Mouse (Mus musculus) embryonic facial prominence, embryonic 11.5 days (tissue): ENCODE measurements around the gene Ildr1. TPM values are rescaled to one million over a fixed set of nuclear protein-coding genes. Genes with fewer than 3 reads are reported as not detected.

Experiments
- ATAC-seq: fragments of 200-750 bp; cut with Nextera tagmentation; replicated peaks from 2 replicates; pipeline ENCODE4 v1.8.0; 2017; ENCODE audit warnings: low read depth; ENCODE audit not compliant: insufficient number of reproducible peaks, low FRiP score, low TSS enrichment
- DNase-seq: peaks from one replicate; pipeline ENCODE4 v3.0.0-alpha.2; 2015; ENCODE audit warnings: low spot score
- H3K27ac ChIP-seq: fragments of 300-500 bp; sonication (generic); replicated peaks from 2 replicates; pipeline ENCODE4 v1.5.1; 2014; ENCODE audit warnings: mild to moderate bottlenecking, low read depth, low read length, control low read depth
- H3K27me3 ChIP-seq: fragments of 300-500 bp; sonication (generic); 2 replicates; pipeline ENCODE4 v1.6.1; 2014; ENCODE audit warnings: mild to moderate bottlenecking, low read length, moderate library complexity, mixed read lengths; ENCODE audit not compliant: control insufficient read depth, insufficient read depth
- H3K36me3 ChIP-seq: fragments of 300-500 bp; sonication (generic); replicated peaks from 2 replicates; pipeline ENCODE4 v1.6.1; 2014; ENCODE audit warnings: low read depth, mild to moderate bottlenecking, low read length, moderate library complexity, mixed read lengths; ENCODE audit not compliant: control insufficient read depth, insufficient read depth
- H3K4me1 ChIP-seq: fragments of 300-500 bp; sonication (generic); 2 replicates; pipeline ENCODE4 v1.6.1; 2014; ENCODE audit warnings: low read length, mixed read lengths; ENCODE audit not compliant: control insufficient read depth, insufficient read depth
- H3K4me2 ChIP-seq: fragments of 300-500 bp; sonication (generic); 2 replicates; pipeline ENCODE4 v1.6.1; 2014; ENCODE audit warnings: low read depth, mild to moderate bottlenecking, control low read depth, low read length, moderate library complexity
- H3K4me3 ChIP-seq: fragments of 300-500 bp; sonication (generic); 2 replicates; pipeline ENCODE4 v1.5.1; 2014; ENCODE audit warnings: low read depth, low read length, control low read depth
- H3K9ac ChIP-seq: fragments of 300-500 bp; sonication (generic); replicated peaks from 2 replicates; pipeline ENCODE4 v1.6.1; 2014; ENCODE audit warnings: mild to moderate bottlenecking, control low read depth, low read length
- H3K9me3 ChIP-seq: fragments of 300-500 bp; sonication (generic); replicated peaks from 2 replicates; pipeline ENCODE4 v1.6.1; 2016; ENCODE audit warnings: mild to moderate bottlenecking, low read length, inconsistent platforms, mixed read lengths; ENCODE audit not compliant: control insufficient read depth
- WGBS: fragments of 180-500 bp; shearing (Covaris S2); extraction: QIAGEN DNeasy Blood & Tissue Kit; methylation state at CpG from one replicate; pipeline ENCODE4 v1.1.7; 2014; 5-methylcytosine and 5-hydroxymethylcytosine counted together
- polyA plus RNA-seq: library from polyadenylated mRNA; unstranded; fragments of >200 nt; fragmentation: Nextera tagmentation; extraction: Ambion mirVana; gene quantifications from 2 replicates; pipeline ENCODE4 v1.2.1, GENCODE M21; 2014

The Ildr1 gene
- polyA plus RNA-seq, 1 experiment from 2014 or later, result 0.88 TPM

- H3K27ac ChIP-seq, result no peak overlapping the region
- no peak overlapping the region for H3K4me2 ChIP-seq
- no peaks in the 10 kb centered on the region for H3K27me3 ChIP-seq
- H3K9ac ChIP-seq, result no peak overlapping the region
- DNase-seq (no peak), ATAC-seq (no peak)
- WGBS, result 70% methylated on average over 2 of the region's 2 CpGs
- H3K36me3 ChIP-seq, result no peaks in the 10 kb centered on the region
- H3K4me3 ChIP-seq, result no peak overlapping the region
- H3K4me1 ChIP-seq, result no peaks in the 10 kb centered on the region
- H3K9me3 ChIP-seq, result no peaks in the 10 kb centered on the region
Measured at GRCm38 (mm10) chr16:36747767-36748166, 54.0 kb downstream of the Ildr1 start.

- no peak for ATAC-seq
- H3K9me3 ChIP-seq, result no peaks in the 10 kb centered on the region
- no peak overlapping the region for H3K4me2 ChIP-seq
- no peak overlapping the region for H3K4me3 ChIP-seq
- DNase-seq, result no peak
- no peaks in the 10 kb centered on the region for H3K4me1 ChIP-seq
- H3K27ac ChIP-seq, result no peak overlapping the region
- H3K36me3 ChIP-seq, result no peaks in the 10 kb centered on the region
- 85% methylated on average over 3 of the region's 3 CpGs for WGBS
- no peaks in the 10 kb centered on the region for H3K27me3 ChIP-seq
- no peak overlapping the region for H3K9ac ChIP-seq
Measured at GRCm38 (mm10) chr16:36751979-36752378, 58.2 kb downstream of the Ildr1 start.

DNA sequence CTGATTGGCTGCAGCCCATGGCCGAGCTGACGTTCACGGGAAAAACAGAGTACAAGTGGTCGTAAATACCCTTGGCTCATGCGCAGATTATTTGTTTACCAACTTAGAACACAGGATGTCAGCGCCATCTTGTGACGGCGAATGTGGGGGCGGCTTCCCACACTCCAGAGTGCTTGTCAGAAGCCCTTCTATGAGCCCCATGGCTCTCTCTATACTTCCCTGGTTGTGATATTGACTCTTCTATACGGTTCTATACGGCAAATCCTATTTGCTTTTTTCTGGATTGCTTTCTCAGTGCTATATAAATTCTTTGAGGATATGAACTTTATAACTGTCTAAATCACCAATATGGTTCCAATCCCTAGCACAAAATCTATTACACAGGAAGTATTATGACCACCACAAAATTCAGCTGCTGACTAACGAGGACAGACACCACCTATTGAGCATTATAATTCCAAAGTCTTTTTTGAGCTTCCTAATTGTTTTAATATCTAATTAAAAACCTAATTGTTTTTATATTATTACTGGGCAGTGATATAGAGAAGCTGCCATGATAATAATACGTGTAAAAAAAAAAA, 76.5 kb downstream of the Ildr1 start:
- DNase-seq (no peak), ATAC-seq (no peak)
- Histone ChIP-seq H3K9me3 (no peaks in the 10 kb centered on the region), H3K4me1 (no peaks in the 10 kb centered on the region), H3K4me3 (no peak overlapping the region), H3K27ac (no peak overlapping the region), H3K27me3 (no peaks in the 10 kb centered on the region), H3K36me3 (no peaks in the 10 kb centered on the region), H3K9ac (no peak overlapping the region), H3K4me2 (no peak overlapping the region)
- 76% methylated on average over 8 of the region's 13 CpGs for WGBS

DNA sequence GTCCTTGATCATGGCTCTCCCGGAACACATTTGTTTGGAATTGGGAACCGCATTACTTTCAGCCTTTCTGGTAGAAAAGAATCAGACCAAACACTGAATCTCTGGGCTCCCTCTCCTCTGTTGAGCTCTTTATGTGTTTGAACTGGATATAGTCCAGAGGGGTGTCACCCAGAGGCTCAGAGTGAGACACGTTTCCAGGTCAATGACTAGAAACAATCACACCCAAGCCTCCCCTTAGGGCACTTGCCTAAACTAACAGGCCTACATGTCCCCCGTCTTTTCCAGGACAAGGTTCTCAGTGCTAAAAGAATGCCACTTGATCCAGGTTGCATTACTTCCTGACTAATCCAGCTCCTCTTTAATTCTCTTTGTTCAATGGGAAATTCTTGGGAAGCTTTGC, 77.1 kb downstream of the Ildr1 start:
- H3K4me3 ChIP-seq, result no peak overlapping the region
- no peak overlapping the region for H3K4me2 ChIP-seq
- no peaks in the 10 kb centered on the region for H3K4me1 ChIP-seq
- H3K27ac ChIP-seq, result no peak overlapping the region
- H3K9me3 ChIP-seq, result no peaks in the 10 kb centered on the region
- no peak overlapping the region for H3K9ac ChIP-seq
- H3K36me3 ChIP-seq, result no peaks in the 10 kb centered on the region
- DNase-seq (no peak), ATAC-seq (no peak)
- 54% methylated on average over 4 of the region's 4 CpGs for WGBS
- no peaks in the 10 kb centered on the region for H3K27me3 ChIP-seq

DNA sequence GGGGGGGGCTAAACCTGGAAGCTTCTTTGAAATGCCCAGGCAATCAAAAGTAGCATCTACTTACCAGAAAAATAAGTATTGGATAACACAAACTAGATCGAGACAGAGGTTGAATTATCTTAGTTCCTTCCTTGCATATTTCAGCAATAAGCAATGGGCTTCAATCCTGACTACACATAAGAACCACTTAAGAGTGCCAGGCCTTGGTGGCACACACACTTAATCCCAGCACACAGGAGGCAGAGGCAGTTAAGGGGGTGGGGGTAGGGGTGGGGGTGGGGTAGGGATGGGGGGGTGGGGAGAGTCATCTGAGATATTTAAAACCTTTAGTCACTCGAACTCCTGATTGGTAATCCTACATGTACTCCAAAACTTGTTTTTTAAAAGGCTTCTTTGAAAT, 77.5 kb downstream of the Ildr1 start:
- Histone ChIP-seq H3K27me3 (no peaks in the 10 kb centered on the region), H3K9me3 (no peaks in the 10 kb centered on the region), H3K36me3 (no peaks in the 10 kb centered on the region), H3K4me2 (no peak overlapping the region), H3K27ac (no peak overlapping the region), H3K9ac (no peak overlapping the region), H3K4me3 (no peak overlapping the region), H3K4me1 (no peaks in the 10 kb centered on the region)
- DNase-seq (no peak), ATAC-seq (no peak)
- 80% methylated on average over 2 of the region's 2 CpGs for WGBS

DNA sequence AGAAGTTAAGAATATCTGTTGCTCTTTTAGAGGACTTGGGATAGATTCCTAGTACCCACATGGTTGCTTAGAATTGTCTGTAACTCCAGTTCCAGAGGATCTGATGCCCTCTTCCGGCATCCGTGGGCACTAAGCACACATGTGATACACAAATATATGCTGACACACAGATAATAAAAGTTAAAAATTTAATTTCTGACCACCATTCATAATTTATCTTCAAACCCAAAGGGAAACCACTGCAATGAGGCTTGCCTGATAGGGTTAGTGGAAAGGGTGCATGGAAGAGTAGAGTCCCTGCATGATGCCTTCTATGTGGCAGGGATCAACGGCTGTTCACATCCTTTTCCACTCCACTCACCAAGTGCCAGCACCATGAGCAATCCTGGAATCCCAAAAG, 77.9 kb downstream of the Ildr1 start:
- H3K9me3 ChIP-seq, result no peaks in the 10 kb centered on the region
- 95% methylated on average over 3 of the region's 3 CpGs for WGBS
- H3K27me3 ChIP-seq, result no peaks in the 10 kb centered on the region
- DNase-seq, result no peak
- no peak for ATAC-seq
- H3K4me2 ChIP-seq, result no peak overlapping the region
- no peak overlapping the region for H3K27ac ChIP-seq
- H3K36me3 ChIP-seq, result no peaks in the 10 kb centered on the region
- no peak overlapping the region for H3K9ac ChIP-seq
- H3K4me1 ChIP-seq, result no peaks in the 10 kb centered on the region
- H3K4me3 ChIP-seq, result no peak overlapping the region

DNA sequence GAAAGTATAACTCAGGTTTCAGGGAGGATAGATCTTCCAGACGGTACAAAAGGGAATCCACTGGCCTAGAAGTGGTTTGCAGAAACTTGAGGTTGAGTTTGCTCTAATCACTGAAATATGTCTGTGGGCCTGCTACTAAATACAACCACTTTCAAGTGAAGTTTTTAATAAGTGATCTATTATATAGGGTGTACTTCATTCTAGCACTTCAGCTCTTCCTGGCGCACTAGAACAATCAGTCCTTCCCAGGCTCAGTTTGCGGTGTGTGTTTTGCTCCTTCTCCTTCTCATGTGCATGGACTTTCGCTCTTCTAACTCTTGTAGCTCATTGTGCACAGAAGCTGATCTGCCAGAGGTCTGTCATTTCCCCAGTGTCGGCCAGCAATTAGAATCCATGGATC, 79.2 kb downstream of the Ildr1 start:
- DNase-seq (no peak), ATAC-seq (no peak)
- no peaks in the 10 kb centered on the region for H3K36me3 ChIP-seq
- no peak overlapping the region for H3K27ac ChIP-seq
- no peaks in the 10 kb centered on the region for H3K9me3 ChIP-seq
- H3K4me3 ChIP-seq, result no peak overlapping the region
- H3K27me3 ChIP-seq, result no peaks in the 10 kb centered on the region
- WGBS, result 95% methylated on average over 5 of the region's 5 CpGs
- H3K9ac ChIP-seq, result no peak overlapping the region
- no peaks in the 10 kb centered on the region for H3K4me1 ChIP-seq
- H3K4me2 ChIP-seq, result no peak overlapping the region

DNA sequence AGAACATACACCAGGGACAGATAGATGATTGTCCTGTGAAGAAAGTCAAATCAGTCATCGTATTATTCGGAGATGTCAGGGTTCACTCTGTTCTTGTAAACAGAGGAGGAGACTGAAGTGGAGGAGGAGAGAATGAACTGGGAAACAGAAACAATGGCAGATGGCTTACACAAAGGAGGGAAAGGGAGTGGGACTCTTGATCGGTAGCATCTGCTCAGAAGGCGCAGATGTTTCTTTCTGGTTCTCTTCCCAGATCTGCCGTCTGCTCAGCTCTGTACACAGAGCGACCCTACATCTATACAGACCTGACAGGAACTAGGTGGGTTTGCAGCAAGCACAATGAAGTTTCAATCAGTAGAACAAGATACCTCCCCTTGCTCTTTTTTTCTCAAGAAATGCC, 81.9 kb downstream of the Ildr1 start:
- DNase-seq (no peak), ATAC-seq (no peak)
- Histone ChIP-seq H3K4me2 (no peak overlapping the region), H3K27ac (no peak overlapping the region), H3K4me3 (no peak overlapping the region), H3K27me3 (no peaks in the 10 kb centered on the region), H3K4me1 (no peaks in the 10 kb centered on the region), H3K36me3 (no peaks in the 10 kb centered on the region), H3K9ac (no peak overlapping the region), H3K9me3 (no peaks in the 10 kb centered on the region)
- 85% methylated on average over 6 of the region's 6 CpGs for WGBS
